Mouse (Mus musculus) lung, adult 2 months (tissue): Measurements from ENCODE around the gene Dync2li1.

Source experiments
- CTCF ChIP-seq: fragments of 200-500 bp; IDR thresholded peaks from 2 replicates; pipeline ENCODE4 v1.5.1; 2011; ENCODE audit warnings: mild to moderate bottlenecking, low read length, control low read depth; ENCODE audit not compliant: insufficient read depth
- POLR2A ChIP-seq: fragments of 200-500 bp; IDR thresholded peaks from 2 replicates; pipeline ENCODE4 v1.6.1; 2011; ENCODE audit warnings: low read depth, mild to moderate bottlenecking, control low read depth, low read length, borderline replicate concordance; ENCODE audit errors: extremely low read depth

DNA sequence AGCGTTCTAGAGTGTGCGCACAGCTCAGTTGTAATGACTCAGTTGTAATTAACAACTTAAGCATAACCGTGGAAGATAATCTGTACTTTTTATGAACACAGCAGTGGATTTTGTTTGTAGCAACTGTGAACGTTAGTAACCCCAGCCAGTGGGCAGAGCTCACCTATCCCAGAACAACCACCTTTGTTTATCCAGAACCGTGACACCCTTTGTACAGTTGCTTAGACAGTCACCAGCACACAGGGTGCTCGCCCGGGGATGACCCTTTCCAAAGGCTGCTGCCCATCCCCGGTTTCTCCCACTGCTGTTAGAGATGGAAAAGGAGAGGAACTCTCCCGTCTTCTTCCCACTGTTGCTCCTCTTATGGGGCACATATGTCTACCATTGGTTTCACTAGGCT lies 27.2 kb downstream of the Dync2li1 start:
- TF ChIP-seq CTCF (no peak), POLR2A (no peak)
